Mouse (Mus musculus): ENCODE measurements around the gene Apc2.

Gene Apc2

DNA sequence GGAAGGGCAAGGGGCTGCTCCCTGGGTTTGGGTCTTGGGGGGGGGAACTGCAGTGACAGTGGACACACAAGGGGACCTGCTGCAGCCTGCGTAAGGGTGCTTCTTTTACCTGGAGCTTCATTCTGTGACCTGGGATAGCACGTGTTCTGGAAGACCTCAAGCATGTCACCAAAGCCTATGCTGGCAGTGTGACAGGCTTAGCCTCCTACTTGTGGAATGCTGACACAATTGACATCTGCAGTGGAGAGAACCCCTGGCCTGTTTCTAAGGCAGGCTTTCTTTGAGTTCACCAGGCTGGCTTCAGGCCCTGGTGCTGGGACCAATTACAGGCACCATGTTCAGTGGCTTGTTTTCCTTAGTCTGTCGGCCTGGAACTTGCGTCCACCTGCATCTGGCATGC is 1.5 kb upstream of the Apc2 start:
- no peak for DNase-seq (ENCODE audit: low spot score in 2 of 2)

DNA sequence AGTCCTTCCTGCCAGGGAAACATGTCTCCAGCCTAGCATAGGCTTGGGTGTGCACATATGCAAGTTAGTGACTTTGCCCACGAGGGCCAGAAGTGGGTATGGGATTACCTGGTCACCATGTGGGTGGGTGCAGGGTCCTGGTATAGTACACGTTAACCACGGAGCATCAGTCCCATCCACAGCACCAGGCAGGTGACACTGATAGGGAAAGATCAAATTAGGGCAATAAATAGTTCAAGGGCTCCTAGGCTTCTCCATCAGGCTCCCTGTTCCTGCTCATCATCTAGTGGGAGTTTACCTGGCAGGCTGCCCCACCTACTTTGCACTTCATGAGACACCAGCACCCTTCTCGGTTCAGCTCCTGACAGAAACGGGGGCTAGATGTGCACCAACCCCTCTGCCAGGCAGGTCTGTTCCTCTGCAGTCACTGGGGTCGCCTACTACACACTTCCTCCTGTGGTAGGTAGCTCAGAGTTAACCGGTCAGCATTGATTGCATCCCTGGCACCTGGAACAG is 931 bp upstream of the Apc2 start:
- DNase-seq (ENCODE audit: low spot score in 2 of 2), result peak in 1 of 2 experiments; percentile 18

DNA sequence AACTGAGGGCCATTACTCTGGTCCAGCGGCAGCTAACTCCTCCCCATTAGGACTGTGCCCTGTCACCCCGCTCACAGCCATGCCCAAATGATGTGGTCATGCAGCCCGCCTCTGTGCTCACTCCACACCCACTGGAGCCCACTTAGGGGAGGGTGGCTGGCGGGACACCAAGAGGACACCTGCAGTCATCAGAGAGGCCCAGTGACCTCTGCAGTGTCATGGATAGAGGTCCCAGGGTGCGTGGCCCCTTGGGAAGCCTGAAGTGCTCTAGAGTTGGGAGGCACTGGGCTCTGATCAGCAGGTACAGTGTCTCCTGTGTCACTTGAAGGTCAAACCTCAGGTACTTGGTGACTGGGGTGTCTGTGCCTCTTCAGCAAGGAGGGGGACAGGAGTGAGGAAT is 1.0 kb downstream of the Apc2 start:
- no peak for DNase-seq (ENCODE audit: low spot score in 2 of 2)

DNA sequence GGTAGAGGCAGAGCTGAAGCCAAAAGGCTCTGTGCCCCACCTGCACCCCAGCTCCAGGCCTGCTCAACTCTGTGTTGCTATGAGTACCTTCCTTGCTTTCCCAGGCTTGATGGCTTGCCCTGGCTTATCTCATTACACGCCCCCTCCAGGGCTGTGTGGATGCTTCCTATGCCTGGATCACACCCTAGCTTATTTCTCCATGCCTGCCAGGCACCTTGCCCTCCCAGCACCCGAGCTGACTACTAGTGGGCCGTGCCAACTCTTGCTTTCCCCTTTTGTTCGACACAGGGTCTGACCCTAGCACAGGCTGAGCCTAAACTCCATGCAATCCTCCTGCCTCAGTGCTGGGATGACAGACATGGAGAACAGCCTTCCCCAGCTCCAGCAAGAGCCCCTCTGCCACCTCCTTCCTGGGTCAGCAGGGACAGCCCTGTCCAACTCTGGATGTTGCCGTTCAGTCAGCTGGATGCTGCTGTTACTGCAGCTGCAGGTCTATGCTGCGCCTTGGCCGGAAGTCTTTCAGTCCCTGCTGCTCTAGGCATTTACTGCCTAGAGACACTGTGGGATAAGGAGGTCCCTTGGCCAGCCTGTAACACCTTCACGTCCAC is 1.9 kb downstream of the Apc2 start:
- DNase-seq (ENCODE audit: low spot score in 2 of 2), result no peak

DNA sequence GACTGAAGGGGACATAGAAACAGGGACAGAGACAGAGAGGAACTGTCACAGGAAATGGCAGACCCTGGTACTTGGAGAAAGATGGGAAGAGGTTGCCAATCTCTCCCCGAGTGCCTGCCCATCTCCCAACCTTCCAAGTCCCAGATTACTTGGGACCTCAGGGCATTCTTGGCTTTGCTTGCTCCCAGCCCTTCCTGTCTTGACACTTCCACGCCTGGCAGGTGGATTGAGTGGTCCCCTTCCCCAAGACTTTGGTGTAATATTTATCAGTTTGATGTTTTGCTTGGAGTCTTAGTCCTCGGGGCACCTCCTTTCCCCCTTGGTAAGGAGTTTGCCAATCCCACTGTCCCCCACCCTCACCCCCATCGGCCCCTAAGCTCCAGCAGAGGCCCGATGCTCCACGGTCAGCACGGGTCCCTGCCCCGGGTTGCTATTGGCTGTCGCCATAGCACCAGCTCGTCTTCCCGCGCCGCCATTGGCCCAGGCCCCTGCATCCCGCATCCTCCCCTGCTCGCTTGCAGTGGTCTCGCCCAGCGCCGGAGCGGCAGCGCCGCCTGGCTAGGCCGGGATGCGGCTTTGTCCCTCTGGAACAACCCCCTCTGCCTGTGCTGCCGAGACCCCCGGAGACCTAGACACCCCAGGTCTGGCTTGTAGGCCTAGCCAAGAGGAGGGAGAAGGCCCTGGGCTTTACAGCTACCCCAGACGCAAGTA is 2.9 kb downstream of the Apc2 start:
- peak; percentile 91 to 94 for DNase-seq (ENCODE audit: low spot score in 2 of 2)

DNA sequence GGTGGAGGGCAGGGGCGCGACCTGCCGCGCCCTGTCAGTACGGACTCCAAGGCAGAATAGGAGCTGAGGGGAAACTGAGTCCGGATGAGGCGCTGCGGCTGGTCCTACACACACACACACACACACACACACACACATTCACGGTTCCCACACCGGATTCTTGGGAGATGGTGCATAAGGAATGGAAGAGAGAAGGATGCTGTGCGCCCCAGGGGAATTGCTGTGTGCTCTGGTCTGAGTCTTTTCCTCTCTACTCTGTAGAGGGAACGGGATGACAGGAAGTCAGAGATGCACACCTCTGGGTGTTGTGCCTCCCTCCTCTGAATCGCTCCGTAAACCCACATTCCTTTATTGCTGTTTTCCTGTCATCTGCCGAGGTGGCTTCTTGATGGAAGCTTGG is 3.5 kb downstream of the Apc2 start:
- DNase-seq (ENCODE audit: low spot score in 2 of 2), result no peak

DNA sequence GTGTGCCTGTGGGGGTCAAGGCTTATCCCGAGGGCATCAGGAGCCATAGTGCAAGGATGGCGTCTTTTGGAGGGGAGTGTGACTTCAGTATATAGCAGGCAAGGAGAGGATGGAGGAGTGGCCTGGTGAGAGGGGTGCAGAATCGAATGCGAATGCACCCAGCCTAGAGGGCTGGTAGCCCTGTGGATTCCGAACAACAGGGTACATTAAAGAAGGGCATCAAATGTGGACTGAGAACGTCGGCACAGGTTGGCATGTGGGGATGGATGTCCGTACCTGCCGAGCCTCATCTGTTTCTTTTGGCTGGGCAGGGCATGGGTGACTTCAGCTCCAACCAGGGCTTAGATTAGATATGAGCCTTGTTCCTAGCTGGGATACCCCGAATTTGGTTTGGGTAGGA is 4.0 kb downstream of the Apc2 start:
- no peak for DNase-seq (ENCODE audit: low spot score in 2 of 2)

DNA sequence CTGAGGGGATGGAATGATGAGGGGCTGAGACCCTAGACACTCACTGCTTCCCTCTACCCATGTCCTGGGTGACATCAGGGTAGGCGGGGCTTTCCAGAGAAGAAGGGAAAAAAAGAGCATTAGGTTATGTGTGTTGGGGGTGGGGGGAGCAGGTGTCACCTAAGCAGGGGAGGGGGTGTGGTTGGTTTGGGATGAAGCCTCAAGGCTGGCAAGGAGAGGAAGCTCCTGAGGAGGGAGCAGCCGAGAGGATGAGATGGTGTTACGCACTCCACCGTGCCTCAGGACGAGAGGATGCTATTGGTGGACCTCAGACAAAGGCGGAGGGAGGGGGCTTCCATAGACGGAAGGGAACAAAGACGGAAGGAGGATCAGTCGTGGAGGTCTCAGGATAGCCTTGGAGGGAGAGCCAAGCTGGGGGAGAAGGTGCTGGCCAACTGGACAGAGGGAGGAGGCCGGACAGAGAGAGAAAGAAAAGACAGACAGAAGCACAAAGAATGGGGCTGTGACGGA is 5.0 kb downstream of the Apc2 start:
- no peak for DNase-seq (ENCODE audit: low spot score in 2 of 2)

DNA sequence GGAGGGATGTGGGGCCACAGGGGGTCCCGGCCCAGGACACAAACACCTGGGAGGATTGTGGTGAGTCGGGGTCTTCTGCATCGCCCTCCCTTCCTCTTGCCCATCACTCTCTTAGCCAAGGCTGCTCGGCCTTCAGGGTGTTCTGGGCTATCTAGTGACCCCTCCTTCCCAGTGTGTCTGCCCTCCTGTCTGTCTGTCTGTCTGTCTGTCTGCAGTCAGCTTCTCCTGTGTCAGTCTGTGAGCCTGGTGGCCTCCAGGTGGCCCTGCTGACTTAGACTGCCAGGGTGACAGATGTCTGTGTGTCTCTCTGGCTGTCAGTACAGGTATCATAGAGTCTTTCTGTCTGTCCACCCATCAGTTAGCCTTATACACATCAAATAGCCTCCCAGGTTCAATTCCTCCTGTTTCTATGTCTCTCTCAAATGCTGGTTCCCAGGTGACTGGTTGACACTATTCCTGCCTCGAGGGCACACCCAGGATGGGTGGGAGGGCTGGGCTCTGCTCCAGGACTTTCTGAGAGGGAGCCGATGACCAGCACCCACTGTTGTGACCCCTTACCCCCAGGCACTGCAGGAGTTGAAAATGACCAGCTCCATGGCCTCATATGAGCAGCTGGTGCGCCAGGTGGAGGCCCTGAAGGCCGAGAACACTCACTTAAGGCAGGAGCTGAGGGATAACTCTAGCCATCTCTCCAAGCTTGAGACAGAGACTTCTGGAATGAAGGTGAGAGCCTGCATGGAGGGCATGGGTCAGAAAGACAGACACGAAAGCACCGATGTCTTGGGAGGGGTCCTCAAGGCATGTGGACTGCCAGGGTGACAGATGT is 5.7 kb downstream of the Apc2 start:
- no peak for DNase-seq (ENCODE audit: low spot score in 2 of 2)

DNA sequence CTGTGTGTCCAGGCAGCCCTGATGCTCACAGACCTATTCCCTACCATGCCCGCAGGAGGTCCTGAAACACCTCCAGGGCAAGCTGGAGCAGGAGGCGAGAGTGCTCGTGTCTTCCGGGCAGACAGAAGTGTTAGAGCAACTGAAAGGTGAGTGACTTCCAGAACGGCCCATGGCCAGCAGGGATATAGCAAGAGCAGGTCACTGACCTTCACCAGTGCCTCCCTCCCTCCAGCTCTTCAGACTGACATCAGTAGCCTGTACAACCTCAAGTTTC is 6.2 kb downstream of the Apc2 start:
- DNase-seq (ENCODE audit: low spot score in 2 of 2), result no peak

DNA sequence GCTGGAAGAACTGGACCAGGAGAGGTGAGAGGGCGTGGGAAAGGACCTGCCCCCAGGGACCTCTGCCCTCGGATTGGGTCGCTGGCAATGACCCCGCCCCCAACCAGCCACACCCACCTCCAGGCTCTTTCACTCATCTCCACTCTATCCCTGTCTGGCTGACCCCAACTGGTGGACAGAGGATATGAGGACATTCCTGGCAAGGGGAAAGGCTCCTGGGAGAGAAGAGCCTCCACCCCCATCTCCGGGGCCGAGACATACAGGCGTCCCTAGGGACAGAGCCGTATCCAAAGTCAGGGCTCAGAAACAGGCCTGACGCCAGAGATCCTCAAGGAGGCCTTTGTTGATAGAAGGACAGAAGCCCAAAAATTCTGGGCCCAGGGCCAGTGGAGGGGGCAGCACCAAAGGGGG is 6.7 kb downstream of the Apc2 start:
- DNase-seq (ENCODE audit: low spot score in 2 of 2), result no peak

DNA sequence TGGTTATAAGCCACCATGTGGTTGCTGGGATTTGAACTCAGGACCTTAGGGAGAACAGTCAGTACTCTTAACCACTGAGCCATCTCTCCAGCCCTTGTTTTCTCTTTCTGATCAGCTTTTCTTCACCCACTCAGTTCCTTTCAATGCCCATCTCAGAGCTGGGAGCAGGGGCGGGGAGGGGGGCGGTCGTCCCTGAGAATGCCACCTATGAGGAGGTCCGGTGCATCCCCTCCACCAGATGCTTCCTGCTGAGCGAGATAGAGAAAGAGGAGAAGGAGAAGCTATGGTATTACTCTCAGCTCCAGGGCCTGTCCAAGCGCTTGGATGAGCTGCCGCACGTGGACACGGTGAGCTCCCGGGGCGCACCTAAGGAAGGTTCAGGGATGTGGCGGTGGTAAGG is 8.7 kb downstream of the Apc2 start:
- DNase-seq (ENCODE audit: low spot score in 2 of 2), result no peak

DNA sequence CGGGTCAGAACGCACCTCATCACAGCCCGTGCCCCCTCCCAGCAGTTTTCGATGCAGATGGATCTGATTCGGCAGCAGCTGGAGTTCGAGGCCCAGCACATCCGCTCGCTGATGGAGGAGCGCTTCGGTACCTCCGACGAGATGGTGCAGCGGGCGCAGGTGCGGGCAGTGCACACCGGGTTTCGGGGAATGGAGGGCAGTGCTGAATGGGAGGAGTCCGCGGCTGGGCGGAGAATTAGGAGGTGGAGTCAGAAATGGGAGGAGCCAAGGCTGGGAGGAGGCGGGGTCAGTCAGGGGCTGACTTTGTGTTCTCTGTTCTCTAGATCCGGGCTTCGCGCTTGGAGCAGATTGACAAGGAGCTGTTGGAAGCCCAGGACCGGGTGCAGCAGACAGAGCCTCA is 9.1 kb downstream of the Apc2 start:
- no peak for DNase-seq (ENCODE audit: low spot score in 2 of 2)

DNA sequence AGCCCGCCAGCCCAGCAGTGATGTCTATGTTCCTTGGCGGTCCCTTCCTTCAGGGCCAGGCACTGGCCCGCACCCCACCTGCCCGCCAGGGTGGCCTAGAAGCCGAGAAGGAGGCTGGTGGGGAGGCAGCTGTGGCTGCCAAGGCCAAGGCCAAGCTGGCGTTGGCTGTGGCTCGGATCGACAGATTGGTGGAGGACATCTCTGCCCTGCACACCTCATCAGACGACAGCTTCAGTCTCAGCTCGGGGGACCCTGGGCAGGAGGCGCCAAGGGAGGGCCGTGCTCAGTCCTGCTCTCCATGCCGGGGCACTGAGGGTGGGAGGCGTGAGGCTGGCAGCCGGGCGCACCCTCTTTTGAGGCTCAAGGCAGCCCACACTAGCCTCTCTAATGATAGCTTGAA is 15.8 kb downstream of the Apc2 start:
- no peak for DNase-seq (ENCODE audit: low spot score in 2 of 2)

DNA sequence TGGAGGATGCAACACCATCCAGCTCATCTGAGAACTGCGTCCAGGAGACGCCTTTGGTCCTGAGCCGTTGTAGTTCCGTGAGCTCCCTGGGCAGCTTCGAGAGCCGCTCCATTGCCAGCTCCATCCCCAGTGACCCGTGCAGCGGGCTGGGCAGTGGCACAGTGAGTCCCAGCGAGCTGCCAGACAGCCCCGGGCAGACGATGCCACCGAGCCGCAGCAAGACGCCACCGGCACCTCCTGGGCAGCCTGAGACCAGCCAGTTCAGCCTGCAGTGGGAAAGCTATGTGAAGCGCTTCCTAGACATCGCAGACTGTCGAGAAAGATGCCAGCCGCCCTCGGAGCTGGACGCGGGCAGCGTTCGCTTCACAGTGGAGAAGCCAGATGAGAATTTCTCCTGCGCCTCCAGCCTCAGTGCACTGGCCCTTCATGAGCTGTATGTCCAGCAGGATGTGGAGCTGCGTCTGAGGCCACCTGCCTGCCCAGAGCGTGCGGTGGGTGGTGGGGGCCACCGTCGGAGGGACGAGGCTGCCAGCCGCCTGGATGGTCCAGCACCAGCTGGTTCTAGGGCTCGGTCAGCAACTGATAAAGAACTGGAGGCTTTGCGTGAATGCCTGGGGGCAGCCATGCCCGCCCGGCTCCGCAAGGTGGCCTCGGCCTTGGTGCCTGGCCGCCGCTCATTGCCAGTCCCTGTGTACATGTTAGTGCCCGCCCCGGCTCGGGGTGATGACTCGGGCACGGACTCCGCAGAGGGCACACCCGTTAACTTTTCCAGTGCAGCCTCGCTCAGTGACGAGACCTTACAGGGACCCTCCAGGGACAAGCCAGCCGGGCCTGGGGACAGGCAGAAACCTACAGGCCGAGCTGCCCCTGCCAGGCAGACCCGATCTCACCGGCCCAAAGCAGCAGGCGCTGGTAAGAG is 17.1 kb downstream of the Apc2 start:
- DNase-seq (ENCODE audit: low spot score in 2 of 2), result no peak

DNA sequence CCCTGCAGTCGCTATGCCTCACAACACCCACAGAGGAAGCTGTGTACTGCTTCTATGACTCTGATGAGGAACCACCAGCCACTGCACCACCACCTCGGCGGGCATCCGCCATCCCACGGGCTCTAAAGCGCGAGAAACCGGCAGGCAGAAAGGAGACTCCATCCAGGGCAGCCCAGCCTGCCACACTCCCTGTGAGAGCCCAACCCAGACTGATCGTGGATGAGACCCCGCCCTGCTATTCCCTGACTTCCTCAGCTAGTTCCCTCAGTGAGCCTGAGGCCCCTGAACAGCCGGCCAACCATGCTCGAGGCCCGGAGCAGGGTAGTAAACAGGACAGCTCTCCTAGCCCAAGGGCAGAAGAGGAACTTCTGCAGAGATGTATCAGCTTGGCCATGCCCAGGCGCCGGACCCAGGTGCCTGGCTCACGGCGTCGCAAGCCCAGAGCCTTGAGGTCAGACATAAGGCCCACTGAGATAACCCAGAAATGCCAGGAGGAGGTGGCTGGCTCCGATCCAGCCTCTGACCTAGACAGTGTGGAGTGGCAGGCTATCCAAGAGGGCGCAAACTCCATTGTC is 17.9 kb downstream of the Apc2 start:
- DNase-seq (ENCODE audit: low spot score in 2 of 2), result peak in 1 of 2 experiments; percentile 12

DNA sequence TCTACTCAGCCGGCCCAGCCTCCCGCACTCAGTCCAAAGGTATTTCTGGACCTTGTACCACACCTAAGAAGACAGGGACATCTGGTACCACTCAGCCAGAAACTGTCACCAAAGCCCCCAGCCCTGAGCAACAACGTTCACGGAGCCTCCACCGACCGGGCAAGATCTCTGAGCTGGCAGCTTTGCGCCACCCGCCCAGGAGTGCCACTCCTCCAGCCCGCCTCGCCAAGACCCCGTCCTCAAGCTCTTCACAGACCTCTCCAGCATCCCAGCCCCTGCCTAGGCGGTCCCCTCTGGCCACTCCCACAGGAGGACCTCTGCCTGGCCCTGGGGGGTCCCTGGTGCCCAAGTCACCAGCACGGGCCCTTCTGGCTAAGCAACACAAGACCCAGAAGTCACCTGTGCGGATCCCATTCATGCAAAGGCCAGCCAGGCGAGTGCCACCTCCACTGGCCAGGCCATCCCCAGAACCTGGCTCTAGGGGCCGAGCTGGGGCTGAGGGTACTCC is 18.8 kb downstream of the Apc2 start:
- peak in 1 of 2 experiments; percentile 2 for DNase-seq (ENCODE audit: low spot score in 2 of 2)

DNA sequence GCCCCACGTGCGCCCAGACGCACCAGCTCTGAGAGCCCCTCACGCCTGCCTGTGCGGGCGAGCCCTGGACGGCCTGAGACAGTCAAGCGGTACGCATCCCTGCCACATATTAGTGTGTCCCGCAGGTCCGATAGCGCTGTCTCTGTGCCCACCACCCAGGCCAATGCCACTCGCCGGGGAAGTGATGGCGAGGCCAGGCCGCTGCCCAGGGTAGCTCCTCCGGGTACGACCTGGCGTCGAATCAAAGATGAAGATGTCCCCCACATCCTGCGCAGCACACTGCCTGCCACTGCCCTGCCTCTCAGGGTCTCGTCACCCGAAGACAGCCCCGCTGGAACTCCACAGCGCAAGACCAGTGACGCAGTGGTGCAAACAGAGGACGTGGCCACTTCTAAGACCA is 19.5 kb downstream of the Apc2 start:
- peak in 1 of 2 experiments; percentile 5 for DNase-seq (ENCODE audit: low spot score in 2 of 2)

DNA sequence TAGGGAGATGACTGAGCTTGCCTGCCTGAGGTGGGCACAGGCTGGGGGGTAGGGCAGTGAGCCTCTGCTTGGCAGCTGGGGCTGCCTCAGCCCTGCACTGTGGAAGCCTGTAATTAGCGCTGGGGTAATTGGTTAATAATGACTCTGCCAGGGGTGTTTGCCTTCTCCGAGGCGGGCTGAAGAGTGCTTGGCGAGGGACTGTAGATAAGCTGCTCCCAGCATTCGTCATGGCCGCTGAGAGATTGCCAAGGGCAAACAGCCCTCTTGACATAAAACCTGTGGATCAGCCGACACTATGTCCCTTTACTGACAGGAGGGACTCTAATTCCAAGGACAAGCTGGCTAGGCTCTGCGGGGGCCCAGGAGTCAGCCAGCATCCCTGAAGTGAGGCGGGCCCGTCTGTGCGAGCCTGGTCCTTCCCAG is 20.6 kb downstream of the Apc2 start:
- DNase-seq (ENCODE audit: low spot score in 2 of 2), result no peak

DNA sequence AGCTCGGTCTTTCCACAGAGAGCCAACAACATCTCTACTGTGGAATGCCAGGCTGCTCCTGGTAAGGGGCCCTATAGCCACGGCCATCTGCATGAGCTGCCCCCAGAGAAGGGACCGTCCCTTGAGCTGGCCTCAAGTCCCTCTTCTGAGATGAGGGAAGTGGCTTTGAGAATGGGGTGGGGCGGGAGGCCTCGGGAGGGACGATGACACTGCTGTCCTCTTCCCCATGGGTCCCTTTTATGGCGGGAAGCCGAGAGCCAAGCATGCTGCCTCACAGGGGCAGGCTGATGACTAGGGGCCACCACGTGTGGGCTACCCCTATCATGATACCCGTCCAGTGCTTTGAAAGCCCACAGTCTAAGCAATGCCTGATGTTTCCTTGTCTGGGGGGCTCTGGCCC is 21.2 kb downstream of the Apc2 start:
- no peak for DNase-seq (ENCODE audit: low spot score in 2 of 2)

DNA sequence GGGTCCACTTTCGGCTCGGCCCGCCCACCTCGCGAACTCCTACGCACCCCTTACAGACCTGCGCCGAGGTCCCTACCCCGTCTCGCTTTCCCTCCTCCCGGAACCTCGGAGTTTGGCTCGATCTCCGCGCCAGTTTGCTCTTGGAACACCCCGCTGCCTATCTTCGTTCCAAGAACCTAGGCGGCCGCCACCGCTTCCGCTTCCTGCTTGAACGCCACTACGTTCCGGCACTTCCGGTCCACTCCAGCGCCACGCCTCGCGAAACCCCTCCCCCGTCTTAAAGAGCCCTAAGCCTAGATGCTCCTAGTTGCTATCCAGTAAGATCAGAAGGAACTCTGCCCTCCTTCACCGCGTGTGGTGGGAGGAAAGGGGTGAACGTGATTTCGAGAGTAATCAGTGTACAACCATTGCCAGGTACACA is 24.6 kb downstream of the Apc2 start, which contains the start of gene 2310011J03Rik:
Gene 2310011J03Rik (minus strand): TSS at position 198 of the 421 bp plus-strand sequence.
- peak; percentile 94 for DNase-seq (ENCODE audit: low spot score in 2 of 2)

All from right cerebral cortex, adult 2 months (tissue).